ENCODE assay signal across 9 mouse cellular contexts in the genomic region with DNA sequence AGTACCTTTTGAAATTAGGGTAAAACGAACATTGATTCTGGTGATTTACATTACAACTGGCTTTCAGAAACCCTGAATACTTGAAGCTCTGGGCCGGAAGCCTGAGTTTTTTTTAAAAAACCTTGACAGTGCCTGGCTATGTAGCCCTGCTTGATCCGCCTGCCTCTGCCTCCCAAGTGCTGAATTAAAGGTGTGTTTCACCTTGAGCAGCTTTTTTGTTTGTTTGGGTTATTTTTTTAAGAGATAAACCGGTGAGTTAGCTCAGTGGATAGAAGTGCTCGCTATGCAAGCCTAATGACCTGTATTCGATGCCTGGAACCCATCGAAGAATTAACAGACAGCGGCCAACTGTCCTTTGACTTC. TPM values are rescaled to one million over a fixed set of nuclear protein-coding genes. Genes with fewer than 3 reads are reported as not detected.
DNase-seq lines count a peak whose midpoint lies in the region; ATAC-seq and TF ChIP-seq lines count a peak whose summit lies in the region.
"Had no signal": no experiment of that assay in that cellular context is flagged by ENCODE, and none has a peak within 500 bp of the region (broad histone marks: within the 10 kb centered on the region; RNA-seq: fewer than 3 reads in every experiment).

No protein-coding gene starts in this region.

- TF ChIP-seq POLR2A in heart, adult 2 months (IDR thresholded peaks at IDR 0.05; ENCODE audit: insufficient read depth, low read depth, low read length) = no peak
- TF ChIP-seq POLR2A in ES-Bruce4 (IDR thresholded peaks at IDR 0.05; ENCODE audit: insufficient read depth, low read length) = no peak

- intact Hi-C loops in heart, adult 2 months (cut with DNase I) = no loop called here

- H3K36me3 ChIP-seq in heart, adult 2 months (ENCODE audit: control insufficient read depth, insufficient read depth, low read length) = no peaks in the 10 kb centered on the region
- no peaks in the 10 kb centered on the region for H3K36me3 ChIP-seq in ES-Bruce4 (ENCODE audit: control insufficient read depth, insufficient read depth, low read length, poor library complexity, severe bottlenecking)
- no peaks in the 10 kb centered on the region for H3K36me3 ChIP-seq in forebrain, embryonic 16.5 days (ENCODE audit: control insufficient read depth, insufficient read depth)
- H3K36me3 ChIP-seq in megakaryocyte, embryonic 14.5 days (replicated peaks; ENCODE audit: low read length) = no peaks in the 10 kb centered on the region

- no peaks in the 10 kb centered on the region for H3K79me2 ChIP-seq in heart, adult 2 months (replicated peaks; ENCODE audit: control insufficient read depth, insufficient read depth, low read length)

- peak overlapping the region; percentile 100 for H3K27ac ChIP-seq in heart, adult 2 months
- peak overlapping the region; percentile 74 for H3K27ac ChIP-seq in ES-Bruce4 (ENCODE audit: insufficient read depth, low read length)
- no peak overlapping the region for H3K27ac ChIP-seq in forebrain, embryonic 16.5 days (ENCODE audit: low read length)

- H3K27me3 ChIP-seq in heart, adult 2 months (ENCODE audit: control insufficient read depth, insufficient read depth, low read length) = no peaks in the 10 kb centered on the region
- H3K27me3 ChIP-seq in ES-Bruce4 (ENCODE audit: control insufficient read depth, insufficient read depth, low read length, poor library complexity, severe bottlenecking) = no peaks in the 10 kb centered on the region
- no peaks in the 10 kb centered on the region for H3K27me3 ChIP-seq in forebrain, embryonic 16.5 days (replicated peaks; ENCODE audit: control insufficient read depth, insufficient read depth, low read length)
- H3K27me3 ChIP-seq in megakaryocyte, embryonic 14.5 days (replicated peaks) = peaks cover 12% of the 10 kb centered on the region

- ATAC-seq in forebrain, embryonic 16.5 days = no peak

- DNase-seq in heart, adult 2 months = no peak
- DNase-seq in heart, postnatal 4 days = no peak
- no peak for DNase-seq in c-Kit-positive CD71-positive TER-119-positive erythroid progenitor cells, embryonic 14.5 days (ENCODE audit: low spot score)
- DNase-seq in spleen, postnatal 4 days (ENCODE audit: low spot score in 2 of 2) = no peak
- DNase-seq in thymus, postnatal 25 days = no peak

- H3K4me2 ChIP-seq in forebrain, embryonic 16.5 days (ENCODE audit: low read length) = peak overlapping the region; percentile 31

- H3K9ac ChIP-seq in heart, adult 2 months (ENCODE audit: low read depth, low read length) = no peak overlapping the region
- H3K9ac ChIP-seq in ES-Bruce4 (ENCODE audit: low read depth, poor library complexity, severe bottlenecking) = peak overlapping the region; percentile 28; the same call in 1 of the 2 replicates
- no peak overlapping the region for H3K9ac ChIP-seq in forebrain, embryonic 16.5 days (replicated peaks; ENCODE audit: low read depth, low read length)

- no peak overlapping the region for H3K4me3 ChIP-seq in heart, adult 2 months
- no peak overlapping the region for H3K4me3 ChIP-seq in ES-Bruce4 (ENCODE audit: low read depth, low read length)
- H3K4me3 ChIP-seq in forebrain, embryonic 16.5 days (replicated peaks; ENCODE audit: low read length) = no peak overlapping the region
- H3K4me3 ChIP-seq in megakaryocyte, embryonic 14.5 days (replicated peaks) = peak overlapping the region; percentile 85

- TF ChIP-seq EP300 in heart, adult 2 months (IDR thresholded peaks at IDR 0.05; ENCODE audit: insufficient read depth, low read depth, low read length) = no peak
- TF ChIP-seq EP300 in ES-Bruce4 (IDR thresholded peaks at IDR 0.05; ENCODE audit: insufficient read depth, low read depth, low read length) = no peak

- no peak for TF ChIP-seq CTCF in heart, adult 2 months (IDR thresholded peaks at IDR 0.05)
- TF ChIP-seq CTCF in ES-Bruce4 (IDR thresholded peaks at IDR 0.05; ENCODE audit: low read depth, low read length) = no peak

- peaks cover 4% of the 10 kb centered on the region for H3K4me1 ChIP-seq in heart, adult 2 months (ENCODE audit: control insufficient read depth, insufficient read depth, low read length)
- peaks cover 4% of the 10 kb centered on the region for H3K4me1 ChIP-seq in ES-Bruce4 (ENCODE audit: control insufficient read depth, insufficient read depth, low read length)
- peaks cover 25% of the 10 kb centered on the region for H3K4me1 ChIP-seq in forebrain, embryonic 16.5 days (replicated peaks; ENCODE audit: control insufficient read depth, insufficient read depth, low read length)
- peaks cover 37% of the 10 kb centered on the region for H3K4me1 ChIP-seq in megakaryocyte, embryonic 14.5 days

- WGBS in heart, adult 2 months = 11% methylated on average over 8 of the region's 8 CpGs
- 8% methylated on average over 8 of the region's 8 CpGs for WGBS in forebrain, embryonic 16.5 days

- H3K9me3 ChIP-seq in ES-Bruce4 (replicated peaks; ENCODE audit: control insufficient read depth, insufficient read depth, low read length, poor library complexity, severe bottlenecking) = no peaks in the 10 kb centered on the region
- no peaks in the 10 kb centered on the region for H3K9me3 ChIP-seq in forebrain, embryonic 16.5 days (ENCODE audit: control insufficient read depth, low read length)
- no peaks in the 10 kb centered on the region for H3K9me3 ChIP-seq in megakaryocyte, embryonic 14.5 days

RNA-seq across cellular contexts. Expression of a gene that starts 6.1 kb away (rescaled TPM):
- total RNA-seq in heart, adult 2 months (2021) = 10 to 100 TPM; 15.3 to 18.8 TPM
- polyA plus RNA-seq in heart, adult 2 months (2012; rRNA removed) = 25.1 and 31.3 TPM in 2 replicates
- 10 to 100 TPM; 10.5 to 12.7 TPM for total RNA-seq in heart, postnatal 4 days (2021)
- polyA plus RNA-seq in ES-Bruce4 (2011; ENCODE audit: insufficient read depth, insufficient read length, low read depth, missing spikeins) = 22.2 and 28.3 TPM in 2 replicates
- polyA plus RNA-seq in forebrain, embryonic 16.5 days (2015; fragmentation: Nextera tagmentation; extraction: Ambion mirVana) = 32.7 and 37.6 TPM in 2 replicates
- polyA plus RNA-seq in megakaryocyte, embryonic 14.5 days (2012; ENCODE audit: insufficient read depth, low replicate concordance) = 3.1 TPM in 1 of 2 replicates, not detected in the other

RNA-seq across cellular contexts. Expression of a gene that starts 15.9 kb away (rescaled TPM):
- total RNA-seq in heart, adult 2 months (2021) = 10 to 100 TPM; 35.9 to 37.1 TPM
- polyA plus RNA-seq in heart, adult 2 months (2012; rRNA removed) = 51.9 and 56.5 TPM in 2 replicates
- 10 to 100 TPM; 62.9 to 66.0 TPM for total RNA-seq in heart, postnatal 4 days (2021)
- polyA plus RNA-seq in ES-Bruce4 (2011; ENCODE audit: insufficient read depth, insufficient read length, low read depth, missing spikeins) = 35.1 and 38.1 TPM in 2 replicates
- 20.6 and 22.5 TPM in 2 replicates for polyA plus RNA-seq in forebrain, embryonic 16.5 days (2015; fragmentation: Nextera tagmentation; extraction: Ambion mirVana)
- 63.1 and 67.7 TPM in 2 replicates for polyA plus RNA-seq in megakaryocyte, embryonic 14.5 days (2012; ENCODE audit: insufficient read depth, low replicate concordance)

RNA-seq across cellular contexts. Expression of a gene that starts 24.6 kb away (rescaled TPM):
- total RNA-seq in heart, adult 2 months (2021) = not detected
- polyA plus RNA-seq in heart, adult 2 months (2012; rRNA removed) = not detected in 2 replicates
- total RNA-seq in heart, postnatal 4 days (2021) = not detected
- polyA plus RNA-seq in ES-Bruce4 (2011; ENCODE audit: insufficient read depth, insufficient read length, low read depth, missing spikeins) = 55.4 and 63.2 TPM in 2 replicates
- not detected in 2 replicates for polyA plus RNA-seq in forebrain, embryonic 16.5 days (2015; fragmentation: Nextera tagmentation; extraction: Ambion mirVana)
- polyA plus RNA-seq in megakaryocyte, embryonic 14.5 days (2012; ENCODE audit: insufficient read depth, low replicate concordance) = not detected in 2 replicates
- polyA plus RNA-seq: cortical plate, adult 2 months had no signal

Comparison
In these comparisons a context has a peak if more than half of its experiments do, and no peak if none do; other contexts are left out.
1. RNA of a gene that starts 24.6 kb away (polyA plus RNA-seq): 55.4 to 63.2 TPM in ES-Bruce4; not detected in heart, adult 2 months, not detected in forebrain, embryonic 16.5 days and not detected in megakaryocyte, embryonic 14.5 days; every median in the first group is over 10 times any median in the second.